Mouse (Mus musculus): Measurements from ENCODE around the gene Igsf10. TPM values are rescaled to one million over a fixed set of nuclear protein-coding genes. Genes with fewer than 3 reads are reported as not detected.

Igsf10 gene
- total RNA-seq (2023): not detected

DNA sequence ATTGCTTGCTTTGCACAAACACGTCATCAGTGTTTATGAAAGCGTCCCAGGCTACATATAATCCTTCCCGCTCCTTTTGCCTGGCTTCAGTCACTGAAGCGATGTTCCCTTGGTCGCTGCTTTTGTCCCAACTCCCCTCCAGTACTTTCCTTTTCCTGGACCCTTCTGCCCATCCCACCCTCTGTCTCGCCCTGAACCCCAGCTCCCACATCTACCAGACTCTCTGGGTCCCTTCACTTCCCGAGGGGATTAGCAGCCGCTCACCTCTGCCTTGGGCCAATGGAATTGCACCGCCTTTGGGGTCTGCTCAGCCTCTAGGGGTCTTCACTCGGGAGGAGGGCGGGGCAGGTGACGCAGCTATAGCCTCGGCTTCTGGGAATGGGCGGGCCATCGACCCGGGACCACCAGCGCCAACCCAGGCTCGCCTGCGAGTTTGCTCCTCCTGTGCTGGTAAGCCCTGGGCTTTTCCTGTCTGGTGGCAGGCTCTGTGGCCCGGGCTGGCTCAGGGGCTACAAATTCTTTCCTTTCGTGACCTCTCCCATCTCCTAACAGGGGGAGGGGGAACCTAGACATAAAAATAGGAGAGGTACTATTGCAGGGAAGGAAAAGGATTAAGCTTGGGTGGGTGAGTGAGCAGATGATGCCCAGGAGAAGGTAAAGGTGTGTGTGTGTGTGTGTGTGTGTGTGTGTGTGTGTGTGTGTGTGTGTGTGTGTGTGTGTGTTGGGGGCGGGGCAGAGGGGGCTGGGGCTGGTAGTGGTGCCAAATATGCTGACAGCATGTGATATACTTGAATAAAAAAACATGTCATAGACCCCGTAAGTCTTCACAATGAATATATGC lies at the start of gene Igsf10:
Gene Igsf10 (minus strand): TSS at position 330 of the 841 bp plus-strand sequence.

Other genes with a start within 250 kb of the Igsf10 start
- gene Gpr171, start 242.6 kb downstream of the Igsf10 start, total RNA-seq (2023): 63.8 TPM
- gene P2ry14, start 190.8 kb downstream of the Igsf10 start, total RNA-seq (2023): 4.4 TPM
- gene Gpr87, start 149.3 kb downstream of the Igsf10 start, total RNA-seq (2023): not detected
- gene P2ry13, start 133.5 kb downstream of the Igsf10 start, total RNA-seq (2023): 1.1 TPM
- 1.0 TPM for gene P2ry12, start 81.5 kb downstream of the Igsf10 start, total RNA-seq (2023)

Measured in CD4-positive naive resting alpha-beta T cell, adult 57 days (primary cell).